Mouse (Mus musculus) E14TG2a.4 (cell line): ENCODE data around the gene Rnase11.
"Not testable (repeated sequence)": the region's sequence is repeated elsewhere in the genome, so short reads cannot be mapped to it uniquely, and the experiment has no call there.

Source experiments
- H3K27me3 ChIP-seq: 2 replicates; pipeline ENCODE4 v1.6.1; 2014; ENCODE audit warnings: low read length, control low read depth; ENCODE audit not compliant: insufficient read depth
- H3K36me3 ChIP-seq: 2 replicates; pipeline ENCODE4 v1.6.1; 2014; ENCODE audit warnings: low read length, control low read depth; ENCODE audit not compliant: insufficient read depth
- H3K4me1 ChIP-seq: replicated peaks from 2 replicates; pipeline ENCODE4 v1.6.1; 2014; ENCODE audit warnings: low read depth, low read length, control low read depth
- H3K4me3 ChIP-seq: replicated peaks from 2 replicates; pipeline ENCODE4 v1.5.1; 2014; ENCODE audit warnings: mild to moderate bottlenecking, low read length
- H3K9me3 ChIP-seq: 2 replicates; pipeline ENCODE4 v1.6.1; 2014; ENCODE audit warnings: low read length, control low read depth
- CTCF ChIP-seq: conservative IDR thresholded peaks from 2 replicates; pipeline ENCODE4 v1.5.1; 2014; ENCODE audit warnings: low read length
- NANOG ChIP-seq: IDR thresholded peaks from 2 replicates; pipeline ENCODE4 v1.6.1; 2014; ENCODE audit warnings: borderline replicate concordance, low read length, mixed read lengths
- POU5F1 ChIP-seq: IDR thresholded peaks from 2 replicates; pipeline ENCODE4 v1.6.1; 2014; ENCODE audit warnings: low read length, borderline replicate concordance

Rnase11 gene

DNA sequence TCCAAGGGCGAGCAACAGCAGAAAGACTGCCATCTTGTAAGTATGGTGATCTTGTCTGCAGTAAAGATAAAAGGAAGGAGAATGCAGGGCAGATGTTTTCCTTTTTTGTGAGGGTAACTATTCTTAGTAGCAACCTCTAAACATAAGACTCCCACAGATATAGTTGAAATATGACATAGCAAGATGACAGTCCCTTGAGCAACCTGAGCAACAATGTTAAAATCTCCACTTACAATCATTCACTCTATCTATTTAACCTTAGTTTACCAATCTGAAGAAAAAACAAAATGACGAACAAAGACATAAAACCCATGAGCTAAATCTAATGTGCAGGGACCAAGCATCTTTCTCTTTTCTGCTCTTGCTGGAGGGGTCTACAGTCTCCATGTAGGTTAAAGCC is at the start of gene Rnase11:
TSS of gene Rnase11 (minus strand) at position 101 of the 400 bp plus-strand sequence.
- no peaks in the 10 kb centered on the region for H3K27me3 ChIP-seq
- H3K36me3 ChIP-seq: no peaks in the 10 kb centered on the region
- H3K9me3 ChIP-seq: no peaks in the 10 kb centered on the region
- no peak within 1 kb of the TSS for H3K4me3 ChIP-seq
- peaks cover 17% of the 10 kb centered on the region for H3K4me1 ChIP-seq
- no peak for TF ChIP-seq NANOG

- no peaks in the 10 kb centered on the region for H3K9me3 ChIP-seq
- H3K27me3 ChIP-seq: no peaks in the 10 kb centered on the region
- TF ChIP-seq POU5F1 (no peak), CTCF (no peak), NANOG (no peak)
- H3K4me1 ChIP-seq: no peaks in the 10 kb centered on the region; the same call in 1 of the 2 replicates
- H3K4me3 ChIP-seq: no peak overlapping the region
- H3K36me3 ChIP-seq: no peaks in the 10 kb centered on the region
Measured at GRCm38 (mm10) chr14:51098921-51099320, 49.0 kb upstream of the Rnase11 start.

DNA sequence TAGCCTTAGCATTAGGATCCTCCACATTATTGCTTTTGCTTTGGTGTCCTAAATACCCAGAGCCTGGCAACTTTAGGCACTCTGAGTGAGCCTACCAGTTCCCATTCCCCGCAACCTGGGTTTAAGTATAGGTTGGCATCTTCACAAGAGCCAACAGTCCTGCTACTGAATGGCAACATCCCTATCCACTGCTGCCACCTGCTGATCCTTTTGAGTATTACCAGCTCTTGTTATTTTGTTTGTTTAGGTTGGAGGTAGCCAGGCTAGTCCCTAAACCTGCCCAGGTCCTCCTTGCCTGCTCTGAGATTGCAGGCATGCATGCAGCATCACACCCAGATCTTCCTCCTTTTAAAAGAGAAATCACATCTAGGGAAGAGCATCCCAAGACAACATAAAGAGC is 48.3 kb upstream of the Rnase11 start:
- H3K4me3 ChIP-seq, H3K36me3 ChIP-seq, H3K27me3 ChIP-seq, H3K9me3 ChIP-seq, H3K4me1 ChIP-seq: not testable (repeated sequence)
- TF ChIP-seq CTCF: 0 out of 2 replicates have a peak, but pooled peaks have one; percentile 11

GRCm38 (mm10) chr14:51095736-51096524 is 46.0 kb upstream of the Rnase11 start:
- TF ChIP-seq NANOG (no peak), POU5F1 (no peak), CTCF (no peak)
- no peaks in the 10 kb centered on the region for H3K9me3 ChIP-seq
- no peaks in the 10 kb centered on the region for H3K27me3 ChIP-seq
- H3K4me3 ChIP-seq: no peak overlapping the region
- H3K4me1 ChIP-seq: peaks cover 13% of the 10 kb centered on the region
- H3K36me3 ChIP-seq: no peaks in the 10 kb centered on the region

DNA sequence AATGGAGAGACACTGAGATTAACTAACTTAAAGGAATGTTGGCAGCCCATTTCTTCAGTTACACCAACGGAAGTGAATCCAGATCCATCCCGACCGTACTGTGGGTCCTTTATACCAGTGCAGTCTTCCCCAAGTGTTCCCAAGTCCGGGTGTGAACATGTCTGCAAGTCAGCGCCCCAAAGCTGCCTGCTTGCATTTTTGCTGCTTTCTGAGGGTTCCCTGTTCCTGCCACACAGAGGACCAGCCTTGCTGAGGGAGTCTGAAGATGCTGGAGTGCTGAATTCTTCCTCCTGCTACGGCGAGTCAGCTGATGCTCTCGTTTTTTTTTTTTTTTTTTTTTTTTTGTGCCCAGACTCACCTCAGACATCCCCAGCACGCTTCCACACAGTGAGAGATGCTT is 45.0 kb upstream of the Rnase11 start:
- Histone ChIP-seq H3K4me3 (no peak overlapping the region), H3K27me3 (no peaks in the 10 kb centered on the region), H3K9me3 (no peaks in the 10 kb centered on the region), H3K4me1 (peaks cover 13% of the 10 kb centered on the region), H3K36me3 (no peaks in the 10 kb centered on the region)
- TF ChIP-seq POU5F1: no peak
- no peak for TF ChIP-seq NANOG
- no peak for TF ChIP-seq CTCF

GRCm38 (mm10) chr14:51094096-51094875 is 44.3 kb upstream of the Rnase11 start:
- TF ChIP-seq POU5F1 (no peak), NANOG (no peak), CTCF (no peak)

GRCm38 (mm10) chr14:51093496-51093895 is 43.5 kb upstream of the Rnase11 start:
- no peak for TF ChIP-seq NANOG
- Histone ChIP-seq H3K27me3 (no peaks in the 10 kb centered on the region), H3K36me3 (no peaks in the 10 kb centered on the region), H3K4me3 (no peak overlapping the region), H3K9me3 (no peaks in the 10 kb centered on the region), H3K4me1 (peaks cover 13% of the 10 kb centered on the region)

More at GRCm38 (mm10) chr14:51094096-51094875, 44.3 kb upstream of the Rnase11 start:
- no peaks in the 10 kb centered on the region for H3K36me3 ChIP-seq
- H3K9me3 ChIP-seq: no peaks in the 10 kb centered on the region
- H3K27me3 ChIP-seq: no peaks in the 10 kb centered on the region
- H3K4me3 ChIP-seq: no peak overlapping the region
- H3K4me1 ChIP-seq: peaks cover 13% of the 10 kb centered on the region

DNA sequence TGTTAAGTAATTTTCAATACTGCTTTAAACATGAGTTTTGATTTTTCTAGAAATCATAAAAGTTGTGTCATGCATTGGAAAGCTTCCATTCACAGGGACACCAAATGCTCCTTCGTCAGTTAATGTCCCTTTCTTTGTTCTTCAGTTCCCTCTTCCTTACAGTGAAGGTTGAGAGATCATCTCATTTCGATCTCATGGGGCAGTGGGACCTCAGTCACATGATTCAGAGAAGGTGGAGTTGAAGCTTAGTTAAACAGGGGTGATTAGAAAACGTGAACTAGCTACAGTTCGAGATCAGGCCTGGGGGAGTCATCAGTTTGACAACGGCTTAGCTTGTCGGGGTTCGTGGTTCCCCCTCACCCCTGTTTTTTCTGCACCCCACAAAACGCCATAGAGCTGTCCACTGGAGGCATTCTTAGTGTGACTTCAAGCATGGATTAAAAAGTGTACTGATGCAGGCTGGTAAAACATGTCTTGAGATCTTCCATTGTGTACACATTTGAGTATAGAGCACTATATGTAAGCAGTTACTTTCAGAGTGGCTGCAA is 42.2 kb upstream of the Rnase11 start:
- Histone ChIP-seq H3K9me3 (no peaks in the 10 kb centered on the region), H3K4me1 (peaks cover 18% of the 10 kb centered on the region), H3K4me3 (no peak overlapping the region), H3K36me3 (no peaks in the 10 kb centered on the region), H3K27me3 (no peaks in the 10 kb centered on the region)
- TF ChIP-seq CTCF (no peak), POU5F1 (no peak), NANOG (no peak)
